Mouse (Mus musculus): ENCODE measurements around the gene Caly. TPM values are rescaled to one million over a fixed set of nuclear protein-coding genes. Genes with fewer than 3 reads are reported as not detected.

Caly gene
- polyA plus RNA-seq, 1 experiment from 2014 or later, result 179 TPM

- Histone ChIP-seq H3K4me2 (ENCODE audit: low read length) (no peak overlapping the region), H3K9ac (replicated peaks; ENCODE audit: low read depth, low read length) (no peak overlapping the region), H3K4me1 (replicated peaks; ENCODE audit: control insufficient read depth, insufficient read depth, low read length) (peaks cover 21% of the 10 kb centered on the region), H3K27ac (ENCODE audit: low read length) (no peak overlapping the region), H3K4me3 (replicated peaks; ENCODE audit: low read length) (no peak overlapping the region), H3K27me3 (replicated peaks; ENCODE audit: control insufficient read depth, insufficient read depth, low read length) (no peaks in the 10 kb centered on the region), H3K9me3 (ENCODE audit: control insufficient read depth, low read length) (0 out of 2 replicates have a peak, but pooled peaks cover 2% of the 10 kb centered on the region), H3K36me3 (ENCODE audit: control insufficient read depth, insufficient read depth) (peaks cover 41% of the 10 kb centered on the region)
- 97% methylated on average over 9 of the region's 9 CpGs for WGBS
- ATAC-seq, result no peak
Observed at GRCm38 (mm10) chr7:140033386-140033785, 49.0 kb downstream of the Caly start.

DNA sequence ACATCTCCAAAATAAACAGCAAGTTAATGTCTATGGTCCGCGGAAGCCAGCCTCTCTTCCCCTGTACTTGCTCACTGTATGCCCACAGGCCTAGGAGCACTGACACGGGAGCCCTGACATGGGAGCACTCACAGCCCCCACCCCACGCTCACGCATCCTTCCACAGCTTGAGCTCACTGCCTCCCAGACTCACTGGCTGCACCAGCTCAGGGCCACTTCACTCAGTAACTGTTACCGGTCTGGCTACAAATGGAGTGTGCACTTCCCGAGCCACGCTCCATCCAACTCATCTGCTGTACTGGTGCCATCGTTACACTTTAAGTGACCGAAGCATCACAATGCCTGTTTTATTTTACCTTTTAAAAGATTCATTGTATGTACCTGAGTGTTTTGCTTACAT is 50.0 kb downstream of the Caly start:
- 93% methylated on average over 10 of the region's 10 CpGs for WGBS
- Histone ChIP-seq H3K9ac (replicated peaks; ENCODE audit: low read depth, low read length) (no peak overlapping the region), H3K4me1 (replicated peaks; ENCODE audit: control insufficient read depth, insufficient read depth, low read length) (peaks cover 21% of the 10 kb centered on the region), H3K36me3 (ENCODE audit: control insufficient read depth, insufficient read depth) (peaks cover 46% of the 10 kb centered on the region), H3K9me3 (ENCODE audit: control insufficient read depth, low read length) (0 out of 2 replicates have a peak, but pooled peaks cover 2% of the 10 kb centered on the region), H3K27me3 (replicated peaks; ENCODE audit: control insufficient read depth, insufficient read depth, low read length) (no peaks in the 10 kb centered on the region), H3K27ac (ENCODE audit: low read length) (no peak overlapping the region), H3K4me2 (ENCODE audit: low read length) (no peak overlapping the region), H3K4me3 (replicated peaks; ENCODE audit: low read length) (no peak overlapping the region)
- no peak for ATAC-seq

GRCm38 (mm10) chr7:140031771-140032170 is 50.6 kb downstream of the Caly start:
- no peak overlapping the region for H3K27ac ChIP-seq (ENCODE audit: low read length)
- H3K36me3 ChIP-seq (ENCODE audit: control insufficient read depth, insufficient read depth), result peaks cover 46% of the 10 kb centered on the region
- H3K4me2 ChIP-seq (ENCODE audit: low read length), result no peak overlapping the region
- H3K27me3 ChIP-seq (replicated peaks; ENCODE audit: control insufficient read depth, insufficient read depth, low read length), result no peaks in the 10 kb centered on the region
- H3K4me3 ChIP-seq (replicated peaks; ENCODE audit: low read length), result no peak overlapping the region
- 0 out of 2 replicates have a peak, but pooled peaks cover 2% of the 10 kb centered on the region for H3K9me3 ChIP-seq (ENCODE audit: control insufficient read depth, low read length)
- H3K4me1 ChIP-seq (replicated peaks; ENCODE audit: control insufficient read depth, insufficient read depth, low read length), result peaks cover 15% of the 10 kb centered on the region
- 94% methylated on average over 12 of the region's 12 CpGs for WGBS
- H3K9ac ChIP-seq (replicated peaks; ENCODE audit: low read depth, low read length), result no peak overlapping the region
- no peak for ATAC-seq

Other genes with a start within 250 kb of the Caly start
- gene Adgra1, start 248.4 kb downstream of the Caly start, polyA plus RNA-seq (2015; fragmentation: Nextera tagmentation; extraction: Ambion mirVana), result 11.6 and 17.9 TPM in 2 replicates
- gene Kndc1, start 187.9 kb downstream of the Caly start, polyA plus RNA-seq (2015; fragmentation: Nextera tagmentation; extraction: Ambion mirVana), result 4.0 and 7.7 TPM in 2 replicates
- not detected in 2 replicates for gene Utf1, start 138.8 kb downstream of the Caly start, polyA plus RNA-seq (2015; fragmentation: Nextera tagmentation; extraction: Ambion mirVana)
- gene 6430531B16Rik, start 103.8 kb downstream of the Caly start, polyA plus RNA-seq (2015; fragmentation: Nextera tagmentation; extraction: Ambion mirVana), result 0.62 and 0.87 TPM in 2 replicates
- 3.3 and 4.7 TPM in 2 replicates for gene Adam8, start 90.0 kb downstream of the Caly start, polyA plus RNA-seq (2015; fragmentation: Nextera tagmentation; extraction: Ambion mirVana)
- 54.5 and 62.0 TPM in 2 replicates for gene Zfp511, start 46.2 kb downstream of the Caly start, polyA plus RNA-seq (2015; fragmentation: Nextera tagmentation; extraction: Ambion mirVana)
- 72.7 and 76.3 TPM in 2 replicates for gene Tubgcp2, start 45.9 kb downstream of the Caly start, polyA plus RNA-seq (2015; fragmentation: Nextera tagmentation; extraction: Ambion mirVana)
- 0.62 and 1.7 TPM in 2 replicates for gene Msx3, start 33.5 kb downstream of the Caly start, polyA plus RNA-seq (2015; fragmentation: Nextera tagmentation; extraction: Ambion mirVana)
- gene Prap1, start 10.8 kb upstream of the Caly start, polyA plus RNA-seq (2015; fragmentation: Nextera tagmentation; extraction: Ambion mirVana), result not detected in 2 replicates
- gene Fuom, start 19.9 kb upstream of the Caly start, polyA plus RNA-seq (2015; fragmentation: Nextera tagmentation; extraction: Ambion mirVana), result 13.4 and 15.5 TPM in 2 replicates
- 6.6 and 7.8 TPM in 2 replicates for gene Paox, start 33.3 kb upstream of the Caly start, polyA plus RNA-seq (2015; fragmentation: Nextera tagmentation; extraction: Ambion mirVana)
- 107 and 119 TPM in 2 replicates for gene Echs1, start 33.9 kb upstream of the Caly start, polyA plus RNA-seq (2015; fragmentation: Nextera tagmentation; extraction: Ambion mirVana)
- gene Mtg1, start 55.0 kb upstream of the Caly start, polyA plus RNA-seq (2015; fragmentation: Nextera tagmentation; extraction: Ambion mirVana), result 34.6 and 36.5 TPM in 2 replicates
- 15.7 and 19.1 TPM in 2 replicates for gene Sprn, start 72.3 kb upstream of the Caly start, polyA plus RNA-seq (2015; fragmentation: Nextera tagmentation; extraction: Ambion mirVana)
- not detected in 2 replicates for gene Olfr522, start 82.2 kb upstream of the Caly start, polyA plus RNA-seq (2015; fragmentation: Nextera tagmentation; extraction: Ambion mirVana)
- not detected in 2 replicates for gene Olfr523, start 90.7 kb upstream of the Caly start, polyA plus RNA-seq (2015; fragmentation: Nextera tagmentation; extraction: Ambion mirVana)
- gene Olfr524, start 123.4 kb upstream of the Caly start, polyA plus RNA-seq (2015; fragmentation: Nextera tagmentation; extraction: Ambion mirVana), result not detected in 2 replicates
- not detected in 2 replicates for gene Cd163l1, start 135.7 kb upstream of the Caly start, polyA plus RNA-seq (2015; fragmentation: Nextera tagmentation; extraction: Ambion mirVana)
- gene 5830411N06Rik, start 164.7 kb upstream of the Caly start, polyA plus RNA-seq (2015; fragmentation: Nextera tagmentation; extraction: Ambion mirVana), result not detected in 2 replicates
- gene Olfr525, start 238.3 kb upstream of the Caly start, polyA plus RNA-seq (2015; fragmentation: Nextera tagmentation; extraction: Ambion mirVana), result not detected in 2 replicates